Mouse (Mus musculus) C2C12 (cell line): ENCODE data around the gene Clasp2.

ENCODE experiments used
- CTCF ChIP-seq: IDR thresholded peaks from one replicate; pipeline ENCODE4 v1.5.1; 2011; ENCODE audit not compliant: control insufficient read depth, insufficient read depth, insufficient read length
- FOSL1 ChIP-seq: IDR thresholded peaks from one replicate; pipeline ENCODE4 v1.8.0; 2011; ENCODE audit warnings: mild to moderate bottlenecking, low read length; ENCODE audit not compliant: poor library complexity, insufficient read depth, severe bottlenecking
- MAX ChIP-seq: IDR thresholded peaks from one replicate; pipeline ENCODE4 v1.6.1; 2011; ENCODE audit warnings: mild to moderate bottlenecking, control low read depth
- MYOG ChIP-seq: IDR thresholded peaks from one replicate; pipeline ENCODE4 v1.6.1; 2011; ENCODE audit not compliant: control insufficient read depth, insufficient read length; ENCODE audit errors: extremely low read depth

- no peak for TF ChIP-seq CTCF
- TF ChIP-seq MYOG = no peak
- TF ChIP-seq MAX = no peak
- TF ChIP-seq FOSL1 = no peak
Observed at GRCm38 (mm10) chr9:113724646-113725045, 16.6 kb upstream of the Clasp2 start.
